Mouse (Mus musculus): ENCODE results near the gene Hoxc6.

DNA sequence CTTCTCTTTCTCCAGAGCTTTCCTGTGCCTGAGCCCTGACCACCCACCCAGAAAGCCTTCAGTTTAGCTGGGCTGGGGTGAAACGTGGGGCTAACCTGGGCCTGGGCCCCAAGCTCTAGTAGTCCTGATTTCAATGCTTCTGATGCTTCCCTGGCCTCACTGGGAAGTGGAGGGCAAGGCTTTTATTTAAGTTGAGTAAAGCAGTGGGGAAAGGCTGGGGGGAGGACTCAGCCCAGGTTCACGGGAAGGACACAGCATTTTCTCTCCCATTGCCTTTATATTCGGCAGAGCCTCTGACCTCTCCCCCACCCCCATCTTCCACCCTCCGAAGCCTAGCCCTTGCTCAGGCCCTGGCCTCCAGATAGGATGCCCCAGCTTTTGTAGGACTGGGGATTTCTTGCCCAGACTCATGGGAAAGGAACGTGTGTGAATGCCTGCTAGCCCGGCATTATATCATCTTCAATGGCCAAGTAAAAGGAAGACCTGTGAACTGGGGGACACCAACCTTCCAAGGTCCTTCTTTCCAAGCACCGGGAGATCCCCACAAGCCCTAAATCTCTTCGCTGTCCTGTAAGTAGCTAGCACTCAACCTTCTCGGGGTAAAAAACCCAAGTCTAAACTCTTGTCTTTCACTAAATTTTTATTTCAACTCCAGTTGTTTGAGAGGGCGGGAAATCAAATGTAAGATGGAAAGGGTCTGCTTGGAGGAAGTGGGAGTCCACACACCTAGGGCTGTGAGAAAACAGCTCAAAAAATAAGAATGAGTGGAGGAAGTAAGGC, 40.8 kb downstream of the Hoxc6 start:
- no peak for TF ChIP-seq POLR2A (IDR thresholded peaks at IDR 0.05; ENCODE audit: borderline replicate concordance, insufficient read depth, low read length)
- no peak for TF ChIP-seq CTCF (IDR thresholded peaks at IDR 0.05; ENCODE audit: borderline replicate concordance, insufficient read depth, low read depth, low read length)

Data from cerebellum, adult 2 months (tissue).